Mouse (Mus musculus): ENCODE data around the gene Tbx6. TPM values are rescaled to one million over a fixed set of nuclear protein-coding genes. Genes with fewer than 3 reads are reported as not detected.

The Tbx6 gene
- polyA plus RNA-seq, 1 experiment from 2014 or later = 0.79 TPM

- no peak for DNase-seq (ENCODE audit: low spot score)
- Histone ChIP-seq H3K4me3 (ENCODE audit: low read depth, low read length) (no peak overlapping the region), H3K9me3 (ENCODE audit: control insufficient read depth, low read length) (no peaks in the 10 kb centered on the region), H3K36me3 (ENCODE audit: control insufficient read depth, insufficient read depth, low read length) (peaks cover 2% of the 10 kb centered on the region; the same call in 1 of the 2 replicates), H3K27ac (ENCODE audit: low read depth, low read length) (no peak overlapping the region), H3K9ac (ENCODE audit: low read depth, low read length) (no peak overlapping the region; the same call in 1 of the 2 replicates), H3K4me2 (replicated peaks; ENCODE audit: low read depth, low read length) (peak overlapping the region; percentile 85; the same call in 1 of the 2 replicates), H3K27me3 (ENCODE audit: control insufficient read depth, insufficient read depth, low read length) (no peaks in the 10 kb centered on the region), H3K4me1 (replicated peaks; ENCODE audit: control insufficient read depth, insufficient read depth, low read length) (peaks cover 9% of the 10 kb centered on the region)
- WGBS = 74% methylated on average over 5 of the region's 5 CpGs
- no peak for ATAC-seq (ENCODE audit: low FRiP score)
Observed at GRCm38 (mm10) chr7:126809723-126810369, 28.6 kb downstream of the Tbx6 start.

GRCm38 (mm10) chr7:126815726-126816222 is 34.5 kb downstream of the Tbx6 start:
- Histone ChIP-seq H3K9me3 (ENCODE audit: control insufficient read depth, low read length) (no peaks in the 10 kb centered on the region), H3K9ac (ENCODE audit: low read depth, low read length) (no peak overlapping the region), H3K4me1 (replicated peaks; ENCODE audit: control insufficient read depth, insufficient read depth, low read length) (no peaks in the 10 kb centered on the region), H3K36me3 (ENCODE audit: control insufficient read depth, insufficient read depth, low read length) (no peaks in the 10 kb centered on the region), H3K4me3 (ENCODE audit: low read depth, low read length) (no peak overlapping the region), H3K27me3 (ENCODE audit: control insufficient read depth, insufficient read depth, low read length) (no peaks in the 10 kb centered on the region), H3K4me2 (replicated peaks; ENCODE audit: low read depth, low read length) (no peak overlapping the region), H3K27ac (ENCODE audit: low read depth, low read length) (no peak overlapping the region)
- ATAC-seq (ENCODE audit: low FRiP score) (no peak), DNase-seq (ENCODE audit: low spot score) (no peak)
- WGBS = 51% methylated on average over 8 of the region's 8 CpGs

GRCm38 (mm10) chr7:126816494-126816893 is 35.2 kb downstream of the Tbx6 start:
- Histone ChIP-seq H3K27me3 (ENCODE audit: control insufficient read depth, insufficient read depth, low read length) (no peaks in the 10 kb centered on the region), H3K4me3 (ENCODE audit: low read depth, low read length) (no peak overlapping the region), H3K36me3 (ENCODE audit: control insufficient read depth, insufficient read depth, low read length) (no peaks in the 10 kb centered on the region), H3K9me3 (ENCODE audit: control insufficient read depth, low read length) (no peaks in the 10 kb centered on the region), H3K4me1 (replicated peaks; ENCODE audit: control insufficient read depth, insufficient read depth, low read length) (no peaks in the 10 kb centered on the region), H3K4me2 (replicated peaks; ENCODE audit: low read depth, low read length) (no peak overlapping the region), H3K27ac (ENCODE audit: low read depth, low read length) (no peak overlapping the region), H3K9ac (ENCODE audit: low read depth, low read length) (no peak overlapping the region)
- WGBS = 89% methylated on average over 8 of the region's 8 CpGs
- no peak for DNase-seq (ENCODE audit: low spot score)
- no peak for ATAC-seq (ENCODE audit: low FRiP score)

- no peak for DNase-seq (ENCODE audit: low spot score)
- no peaks in the 10 kb centered on the region for H3K9me3 ChIP-seq (ENCODE audit: control insufficient read depth, low read length)
- H3K4me2 ChIP-seq (replicated peaks; ENCODE audit: low read depth, low read length) = no peak overlapping the region
- no peak overlapping the region for H3K9ac ChIP-seq (ENCODE audit: low read depth, low read length)
- WGBS = 85% methylated on average over 7 of the region's 7 CpGs
- no peaks in the 10 kb centered on the region for H3K27me3 ChIP-seq (ENCODE audit: control insufficient read depth, insufficient read depth, low read length)
- no peak for ATAC-seq (ENCODE audit: low FRiP score)
- H3K4me1 ChIP-seq (replicated peaks; ENCODE audit: control insufficient read depth, insufficient read depth, low read length) = no peaks in the 10 kb centered on the region; the same call in 1 of the 2 replicates
- no peak overlapping the region for H3K4me3 ChIP-seq (ENCODE audit: low read depth, low read length)
- H3K36me3 ChIP-seq (ENCODE audit: control insufficient read depth, insufficient read depth, low read length) = no peaks in the 10 kb centered on the region
- no peak overlapping the region for H3K27ac ChIP-seq (ENCODE audit: low read depth, low read length)
Observed at GRCm38 (mm10) chr7:126817595-126817994, 36.3 kb downstream of the Tbx6 start.

GRCm38 (mm10) chr7:126818818-126819217 is 37.5 kb downstream of the Tbx6 start:
- DNase-seq (ENCODE audit: low spot score) = no peak
- no peak overlapping the region for H3K27ac ChIP-seq (ENCODE audit: low read depth, low read length)
- H3K36me3 ChIP-seq (ENCODE audit: control insufficient read depth, insufficient read depth, low read length) = no peaks in the 10 kb centered on the region
- no peaks in the 10 kb centered on the region; the same call in 1 of the 2 replicates for H3K4me1 ChIP-seq (replicated peaks; ENCODE audit: control insufficient read depth, insufficient read depth, low read length)
- no peak overlapping the region for H3K4me3 ChIP-seq (ENCODE audit: low read depth, low read length)
- H3K27me3 ChIP-seq (ENCODE audit: control insufficient read depth, insufficient read depth, low read length) = no peaks in the 10 kb centered on the region; the same call in 1 of the 2 replicates
- H3K9ac ChIP-seq (ENCODE audit: low read depth, low read length) = no peak overlapping the region
- no peak for ATAC-seq (ENCODE audit: low FRiP score)
- WGBS = 25% methylated on average over 1 of the region's 1 CpGs
- H3K4me2 ChIP-seq (replicated peaks; ENCODE audit: low read depth, low read length) = no peak overlapping the region
- no peaks in the 10 kb centered on the region for H3K9me3 ChIP-seq (ENCODE audit: control insufficient read depth, low read length)

- no peaks in the 10 kb centered on the region; the same call in 1 of the 2 replicates for H3K4me1 ChIP-seq (replicated peaks; ENCODE audit: control insufficient read depth, insufficient read depth, low read length)
- no peak overlapping the region for H3K9ac ChIP-seq (ENCODE audit: low read depth, low read length)
- H3K4me2 ChIP-seq (replicated peaks; ENCODE audit: low read depth, low read length) = no peak overlapping the region
- DNase-seq (ENCODE audit: low spot score) (peak; percentile 94), ATAC-seq (ENCODE audit: low FRiP score) (peak; percentile 42; the same call in 1 of the 2 replicates)
- no peak overlapping the region for H3K4me3 ChIP-seq (ENCODE audit: low read depth, low read length)
- peak overlapping the region; percentile 79 for H3K27ac ChIP-seq (ENCODE audit: low read depth, low read length)
- WGBS = 27% methylated on average over 7 of the region's 7 CpGs
- H3K36me3 ChIP-seq (ENCODE audit: control insufficient read depth, insufficient read depth, low read length) = no peaks in the 10 kb centered on the region
- H3K27me3 ChIP-seq (ENCODE audit: control insufficient read depth, insufficient read depth, low read length) = no peaks in the 10 kb centered on the region; the same call in 1 of the 2 replicates
- no peaks in the 10 kb centered on the region for H3K9me3 ChIP-seq (ENCODE audit: control insufficient read depth, low read length)
Observed at GRCm38 (mm10) chr7:126821835-126822511, 40.7 kb downstream of the Tbx6 start.

- H3K27ac ChIP-seq (ENCODE audit: low read depth, low read length) = peak overlapping the region; percentile 79
- H3K9ac ChIP-seq (ENCODE audit: low read depth, low read length) = peak overlapping the region; percentile 76
- peak overlapping the region; percentile 56 for H3K4me3 ChIP-seq (ENCODE audit: low read depth, low read length)
- peak overlapping the region; percentile 83 for H3K4me2 ChIP-seq (replicated peaks; ENCODE audit: low read depth, low read length)
- H3K4me1 ChIP-seq (replicated peaks; ENCODE audit: control insufficient read depth, insufficient read depth, low read length) = no peaks in the 10 kb centered on the region; the same call in 1 of the 2 replicates
- no peaks in the 10 kb centered on the region; the same call in 1 of the 2 replicates for H3K27me3 ChIP-seq (ENCODE audit: control insufficient read depth, insufficient read depth, low read length)
- 8% methylated on average over 9 of the region's 9 CpGs for WGBS
- ATAC-seq (ENCODE audit: low FRiP score) = peak; percentile 25
- H3K9me3 ChIP-seq (ENCODE audit: control insufficient read depth, low read length) = no peaks in the 10 kb centered on the region
- no peak for DNase-seq (ENCODE audit: low spot score)
- no peaks in the 10 kb centered on the region for H3K36me3 ChIP-seq (ENCODE audit: control insufficient read depth, insufficient read depth, low read length)
Observed at GRCm38 (mm10) chr7:126822741-126823140, 41.5 kb downstream of the Tbx6 start.

GRCm38 (mm10) chr7:126823202-126823711 is 42.0 kb downstream of the Tbx6 start:
- Histone ChIP-seq H3K27me3 (ENCODE audit: control insufficient read depth, insufficient read depth, low read length) (no peaks in the 10 kb centered on the region; the same call in 1 of the 2 replicates), H3K4me1 (replicated peaks; ENCODE audit: control insufficient read depth, insufficient read depth, low read length) (no peaks in the 10 kb centered on the region; the same call in 1 of the 2 replicates), H3K4me3 (ENCODE audit: low read depth, low read length) (peak overlapping the region; percentile 56), H3K27ac (ENCODE audit: low read depth, low read length) (peak overlapping the region; percentile 79), H3K9ac (ENCODE audit: low read depth, low read length) (peak overlapping the region; percentile 76), H3K4me2 (replicated peaks; ENCODE audit: low read depth, low read length) (peak overlapping the region; percentile 83), H3K9me3 (ENCODE audit: control insufficient read depth, low read length) (no peaks in the 10 kb centered on the region), H3K36me3 (ENCODE audit: control insufficient read depth, insufficient read depth, low read length) (no peaks in the 10 kb centered on the region)
- DNase-seq (ENCODE audit: low spot score) = peak; percentile 62
- WGBS = 4% methylated on average over 12 of the region's 19 CpGs
- peak; percentile 82 for ATAC-seq (ENCODE audit: low FRiP score)
